Mouse (Mus musculus) heart, postnatal 10 days (tissue): Measurements from ENCODE around the gene Gm7970. TPM values are rescaled to one million over a fixed set of nuclear protein-coding genes. Genes with fewer than 3 reads are reported as not detected.
"Not testable (repeated sequence)": the region's sequence is repeated elsewhere in the genome, so short reads cannot be mapped to it uniquely, and the experiment has no call there.

Experiments used
- DNase-seq, 2 experiments: peaks; one replicate each; pipeline ENCODE4 v3.0.0; 2021
- intact Hi-C: fragments of 180-260 bp; cut with DNase I; formaldehyde crosslinking; loops from one replicate; pipeline ENCODE4 v1.15.1; 2025
- total RNA-seq, 2 experiments: library from RNA; stranded (reverse); gene quantifications; 2 replicates each; pipeline ENCODE4 v1.2.3; 2021

Gene Gm7970
- total RNA-seq, result not detected

- DNase-seq, intact Hi-C loops: not testable (repeated sequence)
These were observed at the start of gene Gm7970 for GRCm38 (mm10) chr14:41555483-41555882. Gm7970 (minus strand) TSS chr14:41555583.

- intact Hi-C loops, DNase-seq: not testable (repeated sequence)
These were observed 45.6 kb upstream of the Gm7970 start for GRCm38 (mm10) chr14:41600935-41601334.

- DNase-seq, intact Hi-C loops: not testable (repeated sequence)
These were observed 31.0 kb upstream of the Gm7970 start for GRCm38 (mm10) chr14:41586346-41586745.

GRCm38 (mm10) chr14:41572911-41573310, 17.5 kb upstream of the Gm7970 start, which contains the start of gene 1700049E17Rik2:
1700049E17Rik2 (plus strand) TSS chr14:41573211.
- DNase-seq, intact Hi-C loops: not testable (repeated sequence)

GRCm38 (mm10) chr14:41524695-41525094, 30.7 kb downstream of the Gm7970 start:
- DNase-seq, intact Hi-C loops: not testable (repeated sequence)

- intact Hi-C loops, DNase-seq: not testable (repeated sequence)
These were observed 34.7 kb downstream of the Gm7970 start for GRCm38 (mm10) chr14:41520683-41521082.

Other genes with a start within 250 kb of the Gm7970 start
- gene Gm5798, start 207.0 kb downstream of the Gm7970 start, total RNA-seq, result not detected
- gene Gm7945, start 169.2 kb downstream of the Gm7970 start, total RNA-seq, result not detected
- gene Gm6482, start 147.3 kb downstream of the Gm7970 start, total RNA-seq, result not detected
- not detected for gene Gm7954, start 102.1 kb downstream of the Gm7970 start, total RNA-seq
- gene Gm3486, start 66.1 kb downstream of the Gm7970 start, total RNA-seq, result not detected
- gene 1700049E17Rik2, start 17.6 kb upstream of the Gm7970 start, total RNA-seq, result not detected
- gene Gm3072, start 69.0 kb upstream of the Gm7970 start, total RNA-seq, result not detected
- gene Gm3676, start 90.9 kb upstream of the Gm7970 start, total RNA-seq, result not detected
- gene Gm8068, start 146.3 kb upstream of the Gm7970 start, total RNA-seq, result not detected
- gene Gm7929, start 195.0 kb upstream of the Gm7970 start, total RNA-seq, result not detected
- gene Gm47189, start 216.9 kb upstream of the Gm7970 start, total RNA-seq, result not detected